Mouse (Mus musculus) telencephalon, adult 2 months (tissue): ENCODE measurements around the gene Yipf2.

Source experiments
- DNase-seq: peaks from one replicate; pipeline ENCODE4 v3.0.0-alpha.2; 2011; ENCODE audit warnings: low read depth, low spot score

Yipf2 gene

GRCm38 (mm10) chr9:21592703-21593121 lies at the start of gene Yipf2, which contains the start of gene Timm29:
Gene Yipf2 (minus strand): TSS chr9:21592828.
Gene Timm29 (plus strand): TSS chr9:21592722.
- peak; percentile 99 for DNase-seq

GRCm38 (mm10) chr9:21639031-21639430 lies 46.4 kb upstream of the Yipf2 start:
- no peak for DNase-seq

- DNase-seq: no peak
These were observed 43.0 kb upstream of the Yipf2 start for GRCm38 (mm10) chr9:21635639-21636038.

GRCm38 (mm10) chr9:21633106-21633505 lies 40.5 kb upstream of the Yipf2 start:
- DNase-seq: no peak

GRCm38 (mm10) chr9:21630673-21631072 lies 38.0 kb upstream of the Yipf2 start:
- DNase-seq: no peak

- DNase-seq: no peak
These were observed 34.6 kb upstream of the Yipf2 start for GRCm38 (mm10) chr9:21627145-21627795.

- DNase-seq: no peak
These were observed 33.9 kb upstream of the Yipf2 start for GRCm38 (mm10) chr9:21626571-21626970.

- DNase-seq: no peak
These were observed 33.0 kb upstream of the Yipf2 start for GRCm38 (mm10) chr9:21625342-21626339.

GRCm38 (mm10) chr9:21622676-21623075 lies 30.0 kb upstream of the Yipf2 start:
- DNase-seq: no peak

GRCm38 (mm10) chr9:21620229-21620628 lies 27.6 kb upstream of the Yipf2 start:
- no peak for DNase-seq

- no peak for DNase-seq
These were observed 24.4 kb upstream of the Yipf2 start for GRCm38 (mm10) chr9:21617066-21617465.

- no peak for DNase-seq
These were observed 23.7 kb upstream of the Yipf2 start for GRCm38 (mm10) chr9:21616232-21616781.

GRCm38 (mm10) chr9:21615617-21616231 lies 23.1 kb upstream of the Yipf2 start, which contains the start of gene Smarca4:
Gene Smarca4 (plus strand): TSS chr9:21616169.
- DNase-seq: peak; percentile 97

GRCm38 (mm10) chr9:21614864-21615616 lies 22.4 kb upstream of the Yipf2 start:
- no peak for DNase-seq

- no peak for DNase-seq
These were observed 17.2 kb upstream of the Yipf2 start for GRCm38 (mm10) chr9:21609861-21610260.

- no peak for DNase-seq
These were observed 14.0 kb upstream of the Yipf2 start for GRCm38 (mm10) chr9:21606648-21607047.

- no peak for DNase-seq
These were observed 13.2 kb upstream of the Yipf2 start for GRCm38 (mm10) chr9:21605865-21606264.

GRCm38 (mm10) chr9:21604119-21604518 lies 11.5 kb upstream of the Yipf2 start:
- DNase-seq: no peak

GRCm38 (mm10) chr9:21601722-21602399 lies 9.2 kb upstream of the Yipf2 start:
- peak; percentile 44 for DNase-seq

- no peak for DNase-seq
These were observed 8.4 kb upstream of the Yipf2 start for GRCm38 (mm10) chr9:21601073-21601472.
